Mouse (Mus musculus): Measurements from ENCODE around the gene Fmnl2.

Gene Fmnl2

GRCm38 (mm10) chr2:52857611-52858528, at the start of gene Fmnl2:
Gene Fmnl2 (plus strand): TSS chr2:52857860.
- Histone ChIP-seq H3K27me3 (ENCODE audit: control insufficient read depth, insufficient read depth, low read length, poor library complexity, severe bottlenecking) (peaks cover 2% of the 10 kb centered on the region; the same call in 1 of the 2 replicates), H3K36me3 (ENCODE audit: control insufficient read depth, insufficient read depth, low read length, poor library complexity, severe bottlenecking) (no peaks in the 10 kb centered on the region)
- DNase-seq (ENCODE audit: low read depth, low spot score): peak; percentile 11

- H3K36me3 ChIP-seq (ENCODE audit: control insufficient read depth, insufficient read depth, low read length, poor library complexity, severe bottlenecking): no peaks in the 10 kb centered on the region
- no peak for DNase-seq (ENCODE audit: low read depth, low spot score)
- H3K27me3 ChIP-seq (ENCODE audit: control insufficient read depth, insufficient read depth, low read length, poor library complexity, severe bottlenecking): no peaks in the 10 kb centered on the region
Observed at GRCm38 (mm10) chr2:52809988-52810387, 47.7 kb upstream of the Fmnl2 start.

GRCm38 (mm10) chr2:52811691-52812090, 46.0 kb upstream of the Fmnl2 start:
- DNase-seq (ENCODE audit: low read depth, low spot score): no peak
- no peaks in the 10 kb centered on the region for H3K27me3 ChIP-seq (ENCODE audit: control insufficient read depth, insufficient read depth, low read length, poor library complexity, severe bottlenecking)
- no peaks in the 10 kb centered on the region for H3K36me3 ChIP-seq (ENCODE audit: control insufficient read depth, insufficient read depth, low read length, poor library complexity, severe bottlenecking)

DNA sequence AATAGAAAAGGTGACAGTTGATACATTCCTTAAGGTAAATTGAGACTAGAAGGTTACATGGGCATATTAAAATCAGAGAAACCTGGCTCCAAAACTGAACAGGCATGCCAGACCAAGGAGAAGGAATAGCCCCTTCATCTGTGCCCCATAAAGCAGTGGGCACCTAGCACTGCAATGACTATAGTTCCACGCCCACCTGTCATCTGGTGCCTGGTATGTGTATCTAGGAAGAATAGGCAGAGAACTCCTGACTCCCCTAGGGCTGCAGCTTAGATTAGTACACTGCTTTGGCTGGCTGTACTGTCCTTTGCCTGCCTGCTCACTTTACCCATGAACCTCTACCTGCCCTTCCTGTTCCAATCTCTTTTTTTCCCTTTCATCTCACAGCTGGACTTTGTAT, 40.3 kb upstream of the Fmnl2 start:
- H3K36me3 ChIP-seq (ENCODE audit: control insufficient read depth, insufficient read depth, low read length, poor library complexity, severe bottlenecking): no peaks in the 10 kb centered on the region
- no peaks in the 10 kb centered on the region for H3K27me3 ChIP-seq (ENCODE audit: control insufficient read depth, insufficient read depth, low read length, poor library complexity, severe bottlenecking)
- DNase-seq (ENCODE audit: low read depth, low spot score): no peak

DNA sequence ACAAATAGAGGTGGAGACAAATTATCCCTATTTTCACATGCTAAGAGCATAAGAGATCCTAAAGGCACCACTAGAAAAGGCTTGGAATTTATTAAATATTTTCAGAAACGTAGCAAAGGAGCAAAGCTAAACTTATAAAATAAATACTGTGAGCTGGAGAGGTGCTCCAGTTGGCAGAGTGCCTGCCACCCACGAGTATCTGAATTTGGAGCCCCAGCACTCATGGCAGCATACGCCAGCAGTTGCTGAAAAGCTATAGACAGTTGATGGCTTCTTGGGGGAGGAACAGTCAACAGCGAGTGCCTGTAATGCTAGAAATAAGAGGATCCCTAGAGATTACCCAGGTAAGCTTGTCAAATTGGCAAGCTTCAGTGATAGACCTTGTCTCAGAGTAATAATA, 38.7 kb upstream of the Fmnl2 start:
- Histone ChIP-seq H3K36me3 (ENCODE audit: control insufficient read depth, insufficient read depth, low read length, poor library complexity, severe bottlenecking) (no peaks in the 10 kb centered on the region), H3K27me3 (ENCODE audit: control insufficient read depth, insufficient read depth, low read length, poor library complexity, severe bottlenecking) (no peaks in the 10 kb centered on the region)
- no peak for DNase-seq (ENCODE audit: low read depth, low spot score)

DNA sequence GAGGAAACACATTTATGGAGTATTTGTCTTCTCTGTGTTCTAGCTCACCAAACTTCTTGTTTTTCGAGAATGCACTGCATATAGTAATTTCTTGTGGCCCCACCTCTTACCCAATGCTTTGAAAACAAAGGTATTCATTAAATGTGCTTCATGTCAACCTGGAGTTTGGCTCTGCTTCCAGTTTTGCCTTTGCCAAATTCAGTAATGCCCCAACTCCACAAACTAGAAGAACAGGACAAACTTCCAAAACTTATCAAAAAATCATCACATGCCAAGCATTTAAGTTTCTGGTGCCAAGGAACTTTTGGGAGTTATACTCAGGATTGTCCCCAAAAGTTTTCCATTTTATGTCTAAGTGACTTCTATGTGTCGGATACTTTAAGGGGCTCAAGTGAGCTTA, 35.4 kb upstream of the Fmnl2 start:
- no peaks in the 10 kb centered on the region for H3K27me3 ChIP-seq (ENCODE audit: control insufficient read depth, insufficient read depth, low read length, poor library complexity, severe bottlenecking)
- DNase-seq (ENCODE audit: low read depth, low spot score): no peak
- no peaks in the 10 kb centered on the region for H3K36me3 ChIP-seq (ENCODE audit: control insufficient read depth, insufficient read depth, low read length, poor library complexity, severe bottlenecking)

DNA sequence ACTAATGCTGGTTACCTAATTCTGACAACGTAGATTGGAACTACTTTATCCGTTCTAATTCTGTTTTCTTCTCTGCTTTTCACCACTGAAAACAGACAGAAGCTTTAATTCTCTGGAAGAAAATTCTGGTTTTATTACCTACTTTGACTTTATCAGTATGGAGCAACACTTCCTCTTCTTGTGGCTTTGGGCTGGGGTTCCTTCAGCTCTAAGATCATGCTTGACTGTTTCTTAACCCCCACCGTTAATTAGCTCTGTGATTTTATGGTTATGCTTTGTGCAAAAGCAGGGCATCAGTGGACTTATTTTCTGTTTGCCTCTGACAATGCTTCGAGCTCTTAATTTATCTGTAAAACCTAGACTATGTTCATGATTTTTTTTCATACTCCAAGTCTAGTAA, 29.6 kb upstream of the Fmnl2 start:
- no peak for DNase-seq (ENCODE audit: low read depth, low spot score)
- no peaks in the 10 kb centered on the region for H3K27me3 ChIP-seq (ENCODE audit: control insufficient read depth, insufficient read depth, low read length, poor library complexity, severe bottlenecking)
- H3K36me3 ChIP-seq (ENCODE audit: control insufficient read depth, insufficient read depth, low read length, poor library complexity, severe bottlenecking): no peaks in the 10 kb centered on the region

DNA sequence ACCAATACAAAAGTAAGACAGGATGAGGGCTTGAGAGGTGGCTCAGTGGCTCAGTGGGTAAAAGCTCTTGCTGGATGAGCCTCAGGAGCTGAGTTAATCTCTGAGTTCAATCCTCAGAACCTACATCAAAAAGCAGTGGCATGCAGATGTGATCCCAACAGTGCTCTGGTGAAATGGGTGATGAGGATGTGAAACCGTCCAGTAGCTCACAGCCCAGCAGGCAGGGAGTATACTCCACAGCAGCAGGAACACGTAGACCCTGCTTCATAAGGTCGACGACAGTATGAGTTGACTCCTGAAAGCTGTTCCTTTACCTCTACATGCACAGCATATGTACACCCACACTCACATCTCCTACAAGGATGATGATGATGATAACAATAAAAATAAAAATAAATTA, 27.1 kb upstream of the Fmnl2 start:
- no peaks in the 10 kb centered on the region for H3K27me3 ChIP-seq (ENCODE audit: control insufficient read depth, insufficient read depth, low read length, poor library complexity, severe bottlenecking)
- peak; percentile 13 for DNase-seq (ENCODE audit: low read depth, low spot score)
- no peaks in the 10 kb centered on the region for H3K36me3 ChIP-seq (ENCODE audit: control insufficient read depth, insufficient read depth, low read length, poor library complexity, severe bottlenecking)

GRCm38 (mm10) chr2:52831585-52831984, 26.1 kb upstream of the Fmnl2 start:
- H3K36me3 ChIP-seq (ENCODE audit: control insufficient read depth, insufficient read depth, low read length, poor library complexity, severe bottlenecking): no peaks in the 10 kb centered on the region
- DNase-seq (ENCODE audit: low read depth, low spot score): no peak

DNA sequence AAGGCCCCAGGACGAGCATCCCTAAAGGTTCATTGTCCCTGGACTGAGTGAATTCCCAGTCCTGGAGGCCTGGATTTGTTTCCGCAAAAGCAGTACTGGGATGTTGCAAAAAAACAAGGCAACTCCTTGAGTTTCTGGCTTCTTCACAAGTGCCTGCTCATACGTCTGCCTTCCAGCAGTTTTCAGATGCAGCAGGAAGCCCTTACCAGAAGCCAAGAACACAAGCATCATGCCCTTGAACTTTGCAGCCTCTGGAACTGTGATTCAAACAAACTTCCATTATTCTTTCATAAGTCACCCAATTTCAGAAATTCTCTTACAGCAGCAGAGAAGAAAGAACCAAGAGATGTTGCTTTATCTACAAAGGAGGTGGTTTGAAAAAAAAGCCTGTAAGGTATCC, 21.9 kb upstream of the Fmnl2 start:
- DNase-seq (ENCODE audit: low read depth, low spot score): no peak
- H3K27me3 ChIP-seq (ENCODE audit: control insufficient read depth, insufficient read depth, low read length, poor library complexity, severe bottlenecking): no peaks in the 10 kb centered on the region

More at GRCm38 (mm10) chr2:52831585-52831984, 26.1 kb upstream of the Fmnl2 start:
- no peaks in the 10 kb centered on the region for H3K27me3 ChIP-seq (ENCODE audit: control insufficient read depth, insufficient read depth, low read length, poor library complexity, severe bottlenecking)

GRCm38 (mm10) chr2:52839074-52839473, 18.6 kb upstream of the Fmnl2 start:
- Histone ChIP-seq H3K36me3 (ENCODE audit: control insufficient read depth, insufficient read depth, low read length, poor library complexity, severe bottlenecking) (no peaks in the 10 kb centered on the region), H3K27me3 (ENCODE audit: control insufficient read depth, insufficient read depth, low read length, poor library complexity, severe bottlenecking) (no peaks in the 10 kb centered on the region)
- no peak for DNase-seq (ENCODE audit: low read depth, low spot score)

More for the DNA sequence above, 21.9 kb upstream of the Fmnl2 start:
- no peaks in the 10 kb centered on the region for H3K36me3 ChIP-seq (ENCODE audit: control insufficient read depth, insufficient read depth, low read length, poor library complexity, severe bottlenecking)

DNA sequence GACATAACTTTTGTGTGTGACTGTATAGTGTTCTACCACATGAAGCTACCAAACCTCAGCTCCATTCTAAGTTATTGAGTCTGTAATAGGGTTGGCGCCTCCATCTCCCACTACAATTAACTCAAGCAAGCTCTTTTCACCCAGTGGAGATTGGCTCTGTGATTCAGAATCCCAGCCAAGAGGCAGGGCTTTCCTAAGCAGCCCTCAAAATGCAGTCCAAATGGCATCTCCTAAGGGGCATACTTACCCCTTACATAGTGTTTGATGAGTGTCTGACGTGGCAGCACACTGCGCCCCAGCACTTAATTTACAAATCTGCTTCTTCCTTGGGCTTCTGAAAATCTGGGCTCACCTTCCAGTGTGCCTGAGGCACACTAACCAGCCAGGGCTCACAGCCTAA, 17.8 kb upstream of the Fmnl2 start:
- DNase-seq (ENCODE audit: low read depth, low spot score): no peak
- no peaks in the 10 kb centered on the region for H3K36me3 ChIP-seq (ENCODE audit: control insufficient read depth, insufficient read depth, low read length, poor library complexity, severe bottlenecking)

DNA sequence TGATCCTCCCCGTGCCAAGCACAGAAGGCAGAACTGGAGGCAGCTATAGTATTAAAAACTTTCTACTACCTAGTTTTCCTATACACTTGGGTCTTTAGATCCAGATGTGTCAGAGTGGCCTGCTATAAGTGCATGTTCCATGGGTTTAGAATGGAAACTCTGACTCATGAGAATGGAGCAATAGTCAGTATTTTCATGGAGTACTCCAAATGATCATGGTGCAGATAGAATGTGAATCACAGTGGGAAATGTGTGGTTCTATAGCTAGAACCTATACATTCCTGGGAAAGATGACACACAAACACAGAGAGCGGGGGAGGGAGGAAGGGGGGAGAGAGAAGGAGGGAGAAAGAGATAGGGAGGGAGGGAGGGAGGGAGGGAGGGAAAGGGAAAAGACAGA, 13.8 kb upstream of the Fmnl2 start:
- Histone ChIP-seq H3K36me3 (ENCODE audit: control insufficient read depth, insufficient read depth, low read length, poor library complexity, severe bottlenecking) (no peaks in the 10 kb centered on the region), H3K27me3 (ENCODE audit: control insufficient read depth, insufficient read depth, low read length, poor library complexity, severe bottlenecking) (no peaks in the 10 kb centered on the region)
- DNase-seq (ENCODE audit: low read depth, low spot score): no peak

More for the DNA sequence above, 17.8 kb upstream of the Fmnl2 start:
- no peaks in the 10 kb centered on the region for H3K27me3 ChIP-seq (ENCODE audit: control insufficient read depth, insufficient read depth, low read length, poor library complexity, severe bottlenecking)

- Histone ChIP-seq H3K36me3 (ENCODE audit: control insufficient read depth, insufficient read depth, low read length, poor library complexity, severe bottlenecking) (no peaks in the 10 kb centered on the region), H3K27me3 (ENCODE audit: control insufficient read depth, insufficient read depth, low read length, poor library complexity, severe bottlenecking) (no peaks in the 10 kb centered on the region)
- DNase-seq (ENCODE audit: low read depth, low spot score): no peak
Observed at GRCm38 (mm10) chr2:52844936-52845752, 12.5 kb upstream of the Fmnl2 start.

- Histone ChIP-seq H3K36me3 (ENCODE audit: control insufficient read depth, insufficient read depth, low read length, poor library complexity, severe bottlenecking) (no peaks in the 10 kb centered on the region), H3K27me3 (ENCODE audit: control insufficient read depth, insufficient read depth, low read length, poor library complexity, severe bottlenecking) (no peaks in the 10 kb centered on the region)
- DNase-seq (ENCODE audit: low read depth, low spot score): no peak
Observed at GRCm38 (mm10) chr2:52846506-52846905, 11.2 kb upstream of the Fmnl2 start.
